ENCODE assay signal across 13 mouse cellular contexts in genomic region chr1:118402966-118403365, GRCm38 (mm10).
"Had no signal": no experiment of that assay in that cellular context is flagged by ENCODE, and none has a peak within 500 bp of the region (broad histone marks: within the 10 kb centered on the region; RNA-seq: fewer than 3 reads in every experiment).

No protein-coding gene starts in this region.

- H3K4me1 ChIP-seq: limb, embryonic 15.5 days; neural tube, embryonic 12.5 days had no signal

- H3K4me2 ChIP-seq: limb, embryonic 15.5 days; midbrain, embryonic 15.5 days; neural tube, embryonic 12.5 days had no signal

- H3K27ac ChIP-seq: kidney, postnatal 0 days; limb, embryonic 15.5 days; midbrain, embryonic 15.5 days; neural tube, embryonic 12.5 days; stomach, postnatal 0 days had no signal

- H3K36me3 ChIP-seq: midbrain, embryonic 15.5 days had no signal

- H3K9ac ChIP-seq: limb, embryonic 15.5 days; midbrain, embryonic 15.5 days; neural tube, embryonic 12.5 days had no signal

- ATAC-seq: lung, postnatal 0 days; midbrain, embryonic 15.5 days had no signal

- H3K4me3 ChIP-seq: limb, embryonic 15.5 days; midbrain, embryonic 15.5 days; neural tube, embryonic 12.5 days had no signal

- H3K27me3 ChIP-seq: limb, embryonic 15.5 days; midbrain, embryonic 15.5 days; neural tube, embryonic 12.5 days had no signal

- DNase-seq: kidney, adult 9 months; kidney, postnatal 36 days; layer of hippocampus, adult 9-11 months; layer of hippocampus, postnatal 36 days; lung, adult 2 months; lung, postnatal 36 days; thymus, postnatal 14 days had no signal

- H3K9me3 ChIP-seq: limb, embryonic 15.5 days; midbrain, embryonic 15.5 days; neural tube, embryonic 12.5 days had no signal
